Mouse (Mus musculus) T-helper 2 cell (primary cell): Measurements from ENCODE around the gene Atp1a3.

Experiments
- in situ Hi-C: fragments of 300-600 bp; cut with MboI, MseI; formaldehyde crosslinking; loops from one replicate; pipeline ENCODE4 v1.15.1; 2025; ENCODE audit warnings: high pct_unique_total_duplicates

Gene Atp1a3

DNA sequence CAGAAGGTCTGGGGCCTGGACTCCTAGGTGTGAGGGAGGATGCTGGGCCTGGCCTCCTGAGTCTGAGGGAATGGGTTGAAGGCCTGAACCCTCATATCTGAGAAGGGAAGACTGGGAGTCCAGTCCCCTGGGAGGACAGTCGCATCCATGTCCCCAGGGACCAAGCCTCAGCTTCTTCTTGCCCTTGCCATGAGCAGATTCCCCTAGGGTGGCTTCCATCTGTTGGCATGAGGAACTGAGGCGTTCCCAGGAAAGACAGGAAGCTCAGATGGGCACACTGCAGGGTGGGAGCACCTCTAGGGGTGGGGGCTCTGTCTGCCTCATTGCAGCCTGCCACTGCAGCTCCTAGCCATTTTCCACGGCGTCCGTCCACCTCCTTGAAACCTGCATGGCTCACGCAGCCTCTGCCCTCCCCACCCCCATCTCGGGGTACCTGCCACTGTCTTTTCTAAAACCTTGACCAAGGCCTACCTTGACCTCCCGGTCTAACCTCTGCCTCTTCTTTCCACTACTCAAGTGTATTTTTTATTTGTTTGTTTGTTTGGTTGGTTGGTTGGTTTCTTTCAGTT, 1.9 kb downstream of the Atp1a3 start:
- in situ Hi-C loops: no loop called here

DNA sequence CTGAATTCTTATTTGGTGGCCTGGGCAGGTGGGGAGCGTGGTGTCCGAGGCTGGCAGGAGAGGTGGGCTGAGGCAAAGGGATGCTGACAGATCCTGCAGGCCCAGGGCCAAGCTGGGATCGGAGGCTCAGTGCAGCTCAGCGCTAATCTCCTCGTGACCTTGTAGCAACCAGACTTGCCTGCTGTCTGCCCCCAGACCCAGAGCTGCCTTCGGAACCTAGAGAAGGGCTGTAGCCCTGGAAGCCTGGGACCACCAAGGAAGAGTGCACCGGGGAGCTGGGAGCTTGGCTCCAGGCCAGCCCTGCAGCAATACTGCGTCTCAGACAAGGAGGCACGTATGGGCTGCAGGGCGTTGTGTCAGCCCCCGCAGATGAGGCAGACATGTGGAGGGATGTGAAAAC, 2.5 kb downstream of the Atp1a3 start:
- in situ Hi-C loops: no loop called here

DNA sequence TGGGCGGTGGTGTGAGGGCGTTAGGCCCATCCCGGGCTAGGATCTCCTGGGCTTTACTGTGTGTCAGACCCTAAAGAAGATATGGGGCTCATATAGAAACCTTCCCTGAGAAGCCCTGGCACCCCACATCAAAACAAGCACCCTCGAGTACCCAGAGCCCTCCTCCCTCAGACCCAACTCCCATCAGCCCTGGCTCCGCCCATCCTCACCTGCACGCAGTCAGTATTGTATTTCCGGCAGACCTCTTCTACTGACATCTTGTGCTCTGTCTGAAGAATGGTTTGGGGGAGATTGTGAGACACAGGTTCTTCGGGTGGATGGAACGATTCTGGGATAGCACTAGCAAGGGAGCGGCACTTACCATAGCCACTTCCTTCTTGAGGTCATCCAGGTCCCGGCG, 5.0 kb downstream of the Atp1a3 start:
- in situ Hi-C loops: no loop called here

DNA sequence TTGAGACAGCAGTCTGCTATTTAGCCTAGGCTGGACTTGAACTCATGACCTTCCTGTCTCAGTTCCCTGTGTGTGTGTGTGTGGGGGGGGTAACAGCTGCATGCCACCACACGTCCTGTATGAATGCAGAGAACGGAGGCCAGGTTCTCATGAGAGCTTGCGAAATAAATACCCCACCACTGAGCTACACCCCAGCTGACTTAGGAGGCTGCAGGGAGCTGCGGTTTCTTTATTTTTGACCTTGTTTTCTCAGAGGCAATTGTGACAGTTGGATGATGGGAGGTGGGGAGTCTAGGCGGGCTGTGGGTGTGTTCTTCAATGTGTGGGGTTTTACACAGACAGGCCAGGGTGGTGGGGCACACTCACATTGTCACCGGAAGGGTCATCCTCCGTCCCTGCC, 5.5 kb downstream of the Atp1a3 start:
- in situ Hi-C loops: no loop called here

DNA sequence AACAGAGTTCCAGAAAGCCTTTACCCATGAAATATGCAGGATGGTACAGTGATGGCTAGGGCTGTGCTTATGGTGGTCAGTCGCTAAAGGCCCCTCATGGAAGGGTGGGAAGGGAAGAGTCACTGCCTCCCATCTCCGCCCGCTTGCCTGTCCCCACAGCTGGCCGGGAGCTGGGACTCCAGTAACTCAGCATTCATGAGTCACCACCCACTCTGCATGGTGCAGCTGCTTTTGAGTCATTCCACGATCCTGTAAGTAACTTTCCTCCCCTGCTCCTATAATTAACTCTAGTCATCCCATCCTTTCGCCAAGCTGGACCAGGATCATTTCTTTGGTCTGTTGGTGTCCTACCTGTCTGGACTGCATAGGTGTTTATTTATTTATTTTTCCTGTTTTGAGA, 12.7 kb downstream of the Atp1a3 start:
- in situ Hi-C loops: no loop called here

DNA sequence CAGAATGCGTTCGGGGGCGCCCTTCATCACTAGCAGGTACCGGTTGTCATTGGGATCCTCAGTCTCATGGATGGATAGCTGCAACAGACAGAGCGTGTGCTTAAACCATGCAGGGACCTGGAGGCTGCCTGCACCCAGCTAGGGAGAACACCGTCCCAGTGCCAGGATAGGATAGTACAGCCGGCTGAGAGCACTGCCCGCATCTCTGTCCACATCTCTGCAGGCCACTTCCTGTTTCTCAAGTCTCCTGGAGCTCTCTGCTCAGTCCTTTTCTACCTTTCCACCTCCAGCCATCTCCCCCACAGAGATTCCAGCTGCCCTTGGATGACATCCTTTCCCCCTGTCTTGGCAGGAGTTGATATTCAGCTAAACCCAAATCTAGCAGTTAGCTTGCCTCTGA, 15.3 kb downstream of the Atp1a3 start:
- in situ Hi-C loops: no loop called here

DNA sequence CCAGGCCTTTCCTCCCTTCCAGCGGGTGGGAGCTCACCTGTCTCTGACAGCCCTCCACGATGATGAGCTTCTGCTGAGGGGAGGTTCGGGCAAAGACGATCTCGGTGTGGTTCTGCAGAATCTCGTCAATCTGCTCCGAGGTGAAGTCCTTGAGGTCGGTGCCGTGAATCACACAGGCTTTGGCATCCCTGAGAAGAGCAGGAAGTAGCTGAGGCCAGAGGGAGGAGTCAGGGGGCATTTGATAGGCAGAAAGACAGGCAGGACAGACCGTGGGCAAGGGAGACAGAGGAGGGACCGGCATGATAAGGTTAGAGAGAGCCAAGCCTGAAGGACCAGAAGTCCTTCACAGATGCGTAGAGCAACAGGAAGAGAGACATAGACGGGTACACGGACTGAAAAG, 17.8 kb downstream of the Atp1a3 start:
- in situ Hi-C loops: no loop called here

DNA sequence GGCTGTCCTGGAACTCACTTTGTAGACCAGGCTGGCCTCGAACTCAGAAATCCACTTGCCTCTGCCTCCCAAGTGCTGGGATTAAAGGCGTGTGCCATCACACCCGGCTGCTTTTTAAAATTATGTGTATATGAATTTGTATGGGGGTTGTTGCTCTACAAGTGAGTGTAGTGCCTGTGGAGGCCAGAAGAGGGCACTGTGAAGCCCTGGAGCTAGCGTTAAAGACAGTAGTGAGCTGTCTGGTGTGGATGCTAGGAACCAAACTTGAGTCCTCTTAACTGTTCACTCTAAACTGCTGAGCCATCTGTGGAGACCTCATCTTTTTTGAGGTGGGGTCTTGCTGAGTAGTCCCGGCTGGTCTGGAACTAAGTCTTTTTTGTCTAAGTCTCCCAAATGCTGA, 20.0 kb downstream of the Atp1a3 start:
- in situ Hi-C loops: no loop called here

DNA sequence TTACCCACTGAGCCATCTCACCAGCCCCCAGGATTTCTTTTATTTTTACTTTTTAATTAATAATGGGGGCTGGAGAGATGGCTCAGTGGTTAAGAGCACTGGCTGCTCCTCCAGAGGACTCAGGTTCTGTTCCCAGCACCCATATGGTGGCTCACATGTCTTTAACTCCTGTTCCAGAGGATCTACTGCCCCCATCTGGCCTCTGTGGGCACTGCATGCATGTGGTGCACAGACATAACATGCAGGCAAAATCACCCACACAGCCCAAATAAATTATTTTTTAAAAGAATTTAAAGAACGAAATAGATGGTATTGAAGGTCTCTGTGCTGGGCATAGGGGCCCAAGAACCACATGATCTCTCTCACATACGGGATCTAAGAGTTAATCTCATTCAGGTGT, 21.5 kb downstream of the Atp1a3 start:
- in situ Hi-C loops: no loop called here

DNA sequence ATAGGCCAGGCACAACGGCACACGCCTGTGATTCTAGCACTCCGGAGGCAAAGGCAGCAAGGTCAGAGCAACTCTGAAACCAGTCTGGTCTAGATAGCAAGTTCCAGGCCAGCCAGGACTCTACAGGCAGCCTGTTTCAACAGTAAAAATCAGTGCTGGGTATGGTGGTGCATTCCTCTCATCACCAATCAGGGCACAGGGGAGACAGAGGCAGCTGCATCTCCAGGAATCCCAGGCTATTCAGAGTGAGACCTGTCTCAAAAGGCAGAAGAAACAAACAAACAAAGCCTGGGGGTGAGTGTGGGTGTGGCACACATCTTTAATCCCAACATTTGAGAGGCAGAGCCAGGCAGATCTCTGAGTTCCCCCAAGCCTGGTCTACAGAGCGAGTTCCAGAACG, 22.4 kb downstream of the Atp1a3 start:
- in situ Hi-C loops: no loop called here

DNA sequence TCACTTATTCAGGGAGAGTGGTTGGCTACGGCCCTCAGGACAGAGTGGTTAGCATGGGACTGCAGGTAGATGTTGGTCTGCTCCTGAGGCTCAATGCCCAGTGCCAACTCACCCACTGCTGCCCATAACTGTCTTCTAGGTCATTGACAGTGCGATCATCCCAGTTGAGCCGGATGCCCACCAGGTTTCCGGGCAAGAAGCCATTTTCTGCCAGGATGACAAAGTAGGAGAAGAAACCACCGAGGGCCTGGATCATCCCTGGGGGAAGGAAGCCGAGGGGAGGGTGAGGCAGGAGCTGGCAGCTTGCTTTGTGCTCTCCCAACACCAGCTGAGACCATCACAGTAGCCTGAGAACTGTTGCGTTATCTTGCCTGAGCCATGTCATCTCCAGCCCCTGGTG, 25.3 kb downstream of the Atp1a3 start:
- in situ Hi-C loops: no loop called here

DNA sequence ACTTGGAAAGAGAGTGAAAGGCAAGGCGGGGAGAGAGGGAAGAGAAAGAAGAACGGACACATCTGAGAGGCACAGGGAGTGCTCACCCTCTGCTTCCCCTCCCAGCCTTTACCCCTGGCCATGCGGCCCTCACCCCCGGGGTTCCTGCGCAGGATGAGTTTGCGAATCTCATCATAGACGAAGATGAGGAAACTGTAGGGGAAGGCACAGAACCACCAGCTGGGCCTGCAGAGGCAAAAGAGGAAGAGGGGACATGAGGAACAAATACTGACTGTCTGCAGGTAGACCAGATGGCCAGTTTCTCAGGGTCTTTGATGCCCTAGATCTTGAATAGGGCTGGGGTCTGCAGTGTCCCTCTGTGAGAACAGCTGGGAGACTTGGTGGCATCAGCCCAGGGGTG, 27.0 kb downstream of the Atp1a3 start:
- in situ Hi-C loops: no loop called here

DNA sequence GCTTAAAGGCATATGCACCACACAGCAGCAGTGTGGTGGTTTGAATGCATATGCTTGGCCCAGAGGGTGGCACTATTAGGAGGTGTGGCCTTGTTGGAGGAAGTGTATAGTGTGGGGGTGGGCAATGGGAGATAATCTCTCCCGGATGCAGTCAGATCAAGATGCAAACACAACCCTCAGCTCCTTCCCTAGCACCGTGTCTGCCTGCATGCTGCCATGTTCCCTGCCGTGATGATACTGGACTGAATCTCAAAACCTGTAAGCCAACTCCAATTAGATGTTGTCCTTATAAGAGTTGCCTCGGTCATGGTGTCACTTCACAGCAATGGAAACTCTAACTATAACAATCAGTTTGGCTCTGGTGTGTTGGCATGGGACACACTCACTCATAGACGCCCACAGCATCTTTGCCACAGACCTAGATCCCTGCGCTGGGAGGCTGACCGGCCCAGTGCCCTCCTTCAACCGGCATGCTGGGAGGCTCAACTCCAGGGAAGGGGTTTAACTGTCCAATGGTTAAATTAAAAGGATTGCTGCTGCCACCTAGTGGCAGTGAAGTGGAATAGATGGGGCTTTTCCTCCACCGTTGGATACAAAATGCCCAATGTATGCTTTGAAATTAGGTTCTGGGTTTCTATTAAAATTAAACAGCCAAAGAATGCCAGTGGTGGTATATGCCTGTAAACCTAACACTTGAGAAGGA, 30.7 kb downstream of the Atp1a3 start:
- in situ Hi-C loops: loop anchor here (5.0 kb wide), 1 partner anchor 93 kb away; the partner anchor contains the start of gene Rps19

DNA sequence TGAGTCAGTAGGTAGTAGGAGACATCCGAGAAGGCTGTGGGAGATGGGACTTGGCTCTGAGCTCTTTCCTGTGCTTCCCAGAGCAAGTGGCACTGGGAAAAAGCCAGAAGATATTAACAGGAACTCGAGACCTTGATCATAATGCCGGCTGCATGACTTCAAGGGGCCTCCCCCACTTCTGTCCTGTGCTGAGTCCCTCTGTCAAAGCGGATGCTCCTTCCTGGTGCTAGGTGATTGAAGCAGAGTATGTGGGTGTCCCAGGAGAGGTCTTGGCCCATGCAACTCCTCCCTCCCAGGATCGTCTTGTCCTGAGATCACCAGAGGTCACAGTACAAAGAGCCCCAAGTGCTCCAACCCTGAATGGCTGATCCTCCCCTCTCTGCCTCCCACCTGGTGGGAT, 31.9 kb downstream of the Atp1a3 start:
- in situ Hi-C loops: loop anchor here (5.0 kb wide), 1 partner anchor 92 kb away; the partner anchor contains the start of gene Rps19

DNA sequence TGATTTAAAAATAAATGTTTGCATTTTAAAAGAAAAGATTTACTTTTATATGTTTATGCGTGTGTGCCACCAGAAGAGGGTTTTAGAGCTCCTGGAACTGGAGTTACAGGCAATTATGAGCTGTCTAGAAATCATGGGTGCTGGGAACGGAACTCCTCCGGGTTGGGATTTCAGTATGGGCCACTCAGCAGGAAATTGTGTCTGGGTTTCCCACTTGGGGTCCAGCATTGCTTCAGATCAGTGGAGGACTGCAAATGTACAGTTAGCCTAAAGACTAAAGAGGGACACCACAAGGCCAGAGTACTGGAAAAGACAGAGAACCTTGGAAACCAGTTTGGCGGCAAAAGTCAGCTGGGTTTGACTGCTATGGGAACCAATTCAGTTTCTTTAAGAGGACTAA, 32.5 kb downstream of the Atp1a3 start:
- in situ Hi-C loops: loop anchor here (5.0 kb wide), 1 partner anchor 91 kb away; the partner anchor contains the start of gene Rps19

DNA sequence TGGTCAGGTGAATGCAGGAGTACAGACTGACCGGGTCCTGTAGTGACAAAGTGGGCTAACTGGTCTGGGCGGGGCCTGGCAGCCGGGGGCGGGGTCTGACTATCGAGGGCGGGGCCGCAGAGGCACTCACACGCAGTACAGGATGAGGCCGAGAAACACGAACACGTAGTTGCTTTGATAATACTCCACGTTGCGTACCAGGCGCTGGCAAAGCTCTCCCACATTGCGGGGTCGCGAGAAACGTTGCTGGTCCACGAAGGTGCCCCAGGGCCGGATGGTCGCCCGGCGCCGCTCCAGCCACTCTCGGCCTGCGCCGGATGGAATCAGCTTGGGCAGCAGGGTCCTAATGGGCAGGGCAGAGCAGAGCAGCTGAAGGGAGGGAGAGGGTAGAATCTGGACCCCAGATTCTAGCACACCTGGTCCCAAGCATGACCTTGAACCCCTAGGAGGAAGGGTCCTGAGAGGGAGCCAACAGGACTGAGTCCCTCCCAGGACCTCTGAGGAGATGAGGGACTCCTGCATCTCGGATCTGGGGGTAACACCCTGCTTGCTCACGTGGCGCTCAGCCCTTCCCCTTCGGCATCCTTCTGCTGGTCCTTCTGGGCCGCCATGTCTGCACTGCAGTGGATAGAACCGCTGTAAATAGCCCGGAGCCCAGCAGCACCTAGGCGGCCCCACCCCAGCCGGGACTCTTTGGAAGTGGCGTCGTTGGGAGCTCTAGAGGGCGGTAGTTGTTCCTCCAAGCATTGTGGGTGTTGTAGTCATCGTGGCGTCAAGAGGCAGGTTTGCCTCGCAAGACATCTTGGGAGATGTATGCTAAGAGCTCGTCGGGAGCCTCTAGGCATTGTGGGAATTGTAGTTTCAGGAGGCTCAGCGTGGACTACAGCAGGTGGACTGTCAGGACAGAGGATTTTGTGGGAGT, 33.5 kb downstream of the Atp1a3 start, which contains the start of gene Rabac1:
Rabac1 (minus strand) TSS at position 783 of the 922 bp plus-strand sequence.
- in situ Hi-C loops: loop anchor here (5.0 kb wide), 1 partner anchor 90 kb away; the partner anchor contains the start of gene Rps19

DNA sequence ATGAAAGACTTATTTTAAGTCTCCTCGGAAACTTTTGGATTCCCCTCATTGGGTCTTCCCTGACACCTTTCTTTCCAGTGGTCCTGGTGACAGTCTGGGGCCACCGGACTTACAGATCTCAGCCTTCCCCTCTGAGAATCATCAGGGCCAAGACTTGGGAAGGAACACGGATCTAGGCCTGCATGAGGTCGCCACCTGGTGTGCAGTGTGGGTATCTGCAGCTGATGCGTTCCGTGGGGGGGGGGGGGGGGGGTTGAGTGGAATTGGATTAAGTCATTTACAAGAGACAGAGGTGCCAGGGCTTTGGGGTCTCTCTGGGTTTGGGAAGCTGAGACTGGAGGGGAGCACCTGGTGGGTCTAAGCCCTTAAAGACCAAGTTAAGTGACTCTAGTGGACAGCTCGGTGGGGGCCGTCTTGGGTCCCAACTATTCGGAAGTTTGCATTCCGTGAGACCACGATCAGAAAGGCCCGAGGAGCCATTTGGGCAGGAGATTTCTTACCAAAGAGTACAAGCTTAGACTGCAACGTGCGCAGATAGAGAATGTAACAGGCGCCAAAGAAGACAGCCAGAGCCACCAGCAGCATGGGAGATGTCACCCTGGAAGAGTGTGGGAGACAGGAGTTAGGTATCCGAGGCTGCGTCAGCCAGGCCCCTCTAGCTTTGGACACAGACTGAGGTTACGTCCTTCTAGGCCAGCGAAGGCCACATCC, 34.3 kb downstream of the Atp1a3 start:
- in situ Hi-C loops: loop anchor here (5.0 kb wide), 1 partner anchor 89 kb away; the partner anchor contains the start of gene Rps19

DNA sequence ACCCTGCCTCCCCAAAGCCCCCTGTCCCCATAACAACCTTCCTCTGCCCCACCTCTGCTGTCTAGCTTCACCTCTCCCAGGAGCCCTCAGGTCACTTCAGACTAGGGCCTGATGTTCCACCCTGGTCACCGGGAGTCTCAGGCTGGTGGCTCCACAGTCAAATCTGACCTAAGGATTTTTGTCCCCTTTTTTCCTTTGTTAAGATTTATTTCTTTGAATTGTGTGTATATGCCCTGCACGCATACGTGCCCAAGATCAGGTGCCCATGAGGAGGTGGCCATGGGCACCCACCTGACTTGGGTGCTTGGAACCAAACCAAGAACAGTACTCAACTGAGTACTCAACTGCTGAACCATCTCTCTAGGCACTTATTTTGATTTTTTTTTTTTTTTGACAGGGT, 35.4 kb downstream of the Atp1a3 start:
- in situ Hi-C loops: loop anchor here (5.0 kb wide), 1 partner anchor 88 kb away; the partner anchor contains the start of gene Rps19

DNA sequence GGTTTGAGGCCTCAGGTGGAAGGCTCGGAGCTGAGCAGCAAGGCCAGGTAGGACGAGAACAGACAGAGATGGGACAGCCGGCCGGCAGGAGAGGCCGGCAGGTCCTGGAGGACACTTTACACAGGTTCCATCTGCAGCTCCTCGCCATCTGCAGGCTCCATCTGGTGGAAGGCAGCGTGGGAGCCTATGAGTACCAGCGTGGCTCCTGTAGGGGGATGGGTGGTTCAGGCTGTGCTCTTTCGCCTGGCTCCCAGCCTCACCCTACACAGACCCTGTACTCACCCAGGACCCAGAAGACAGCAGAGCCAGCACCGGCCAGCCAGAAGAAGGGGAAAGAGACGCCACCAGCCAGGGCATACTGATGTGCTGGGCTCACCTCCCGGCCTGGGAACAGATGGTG, 36.0 kb downstream of the Atp1a3 start:
- in situ Hi-C loops: loop anchor here (5.0 kb wide), 2 partner anchors 88 to 143 kb away; partner anchors contain the start of gene Rps19

DNA sequence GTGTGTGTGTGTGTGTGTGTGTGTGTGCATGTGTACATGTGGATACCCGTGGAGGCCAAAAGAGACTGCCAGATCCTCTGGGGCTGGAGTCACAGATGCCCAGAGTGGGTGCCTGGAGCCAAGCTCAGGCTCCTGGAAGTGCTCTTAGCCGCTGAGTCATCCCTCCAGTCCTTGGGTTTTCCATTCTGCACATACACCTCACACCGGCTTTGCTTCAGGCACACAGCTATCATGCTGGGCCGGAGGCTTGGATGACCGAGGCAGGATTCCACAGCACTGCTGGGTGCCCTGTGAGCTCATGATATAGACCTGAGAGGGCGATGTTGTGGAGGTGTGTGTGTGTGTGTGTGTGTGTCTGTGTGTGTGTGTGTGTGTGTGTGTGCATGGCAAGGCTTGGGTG, 37.3 kb downstream of the Atp1a3 start:
- in situ Hi-C loops: loop anchor here (5.0 kb wide), 1 partner anchor 141 kb away; no protein-coding TSS in a partner anchor

DNA sequence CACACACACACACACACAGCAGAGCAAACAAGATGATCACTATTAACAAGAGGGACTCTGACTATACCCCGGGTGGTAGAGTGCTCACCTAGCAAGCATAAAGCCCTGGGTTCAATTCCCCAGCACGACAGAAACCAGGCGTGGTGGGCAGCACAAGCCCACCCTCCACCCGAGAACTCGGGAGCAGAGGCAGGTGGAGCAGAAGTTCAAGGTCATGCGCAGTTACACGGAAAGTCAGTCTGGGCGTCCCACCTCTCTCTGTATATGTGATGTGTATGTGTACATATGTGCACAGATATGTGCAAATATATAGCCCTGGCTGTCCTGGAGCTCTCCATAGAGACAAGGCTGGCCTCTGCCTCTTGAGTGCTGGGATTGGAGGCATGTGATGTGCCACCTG, 37.8 kb downstream of the Atp1a3 start:
- in situ Hi-C loops: loop anchor here (5.0 kb wide), 1 partner anchor 141 kb away; no protein-coding TSS in a partner anchor
